Mouse (Mus musculus): ENCODE data around the gene Pglyrp1.

The Pglyrp1 gene

GRCm38 (mm10) chr7:18926911-18927310, 55.8 kb downstream of the Pglyrp1 start:
- no peak for DNase-seq (ENCODE audit: low spot score)

DNA sequence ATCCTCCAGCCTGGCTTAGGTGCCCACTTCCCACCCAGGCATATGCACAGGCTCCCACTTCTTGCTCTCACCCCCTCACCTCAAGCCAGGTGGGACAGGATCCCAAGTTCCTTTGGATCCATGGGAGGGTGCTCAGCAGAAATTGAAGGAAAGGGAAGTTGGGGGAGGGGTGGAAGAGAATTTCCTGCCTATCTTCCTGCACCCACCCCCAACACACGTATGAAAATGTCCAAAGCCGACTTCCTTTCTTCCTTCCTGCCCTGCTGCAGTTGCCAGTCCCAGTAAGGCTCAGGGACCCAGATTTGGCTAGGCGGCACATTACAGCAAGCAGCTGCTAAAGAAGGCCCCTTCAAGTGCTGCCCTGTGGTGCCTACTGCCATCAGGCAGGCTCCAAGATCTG, 56.6 kb downstream of the Pglyrp1 start:
- DNase-seq (ENCODE audit: low spot score): no peak

Measured in ovary, postnatal 36 days (tissue).